Mouse (Mus musculus): ENCODE results near the gene Zfr. TPM values are rescaled to one million over a fixed set of nuclear protein-coding genes. Genes with fewer than 3 reads are reported as not detected.
"Not testable (repeated sequence)": the region's sequence is repeated elsewhere in the genome, so short reads cannot be mapped to it uniquely, and the experiment has no call there.

The Zfr gene
- polyA plus RNA-seq, 1 experiment from 2014 or later, result 122 TPM

DNA sequence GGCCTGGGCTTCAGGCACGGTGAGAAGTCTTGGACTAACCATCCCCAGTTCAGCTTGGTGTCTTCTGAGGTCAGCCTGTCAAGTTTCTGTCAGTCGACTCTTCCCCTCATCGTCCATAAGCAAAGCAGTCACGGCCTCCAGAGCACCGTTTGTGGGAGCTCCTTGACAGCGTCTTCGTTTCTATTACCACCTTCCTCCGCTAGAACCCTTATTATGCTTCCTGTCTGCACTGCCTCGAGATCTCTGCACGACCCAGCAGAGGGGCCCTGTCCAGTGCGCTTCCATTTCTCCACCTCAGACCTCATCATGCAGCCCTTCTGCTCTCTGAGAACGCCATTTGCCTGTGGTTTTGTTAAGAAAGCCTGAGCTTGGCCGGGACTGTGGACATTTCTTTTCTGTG lies 99.2 kb downstream of the Zfr start:
- Histone ChIP-seq H3K4me1 (peaks cover 64% of the 10 kb centered on the region), H3K9me3 (no peaks in the 10 kb centered on the region), H3K27me3 (ENCODE audit: insufficient read depth, poor library complexity, severe bottlenecking) (no peaks in the 10 kb centered on the region), H3K4me3 (no peak overlapping the region), H3K36me3 (no peaks in the 10 kb centered on the region), H3K27ac (no peak overlapping the region)
- 66% methylated on average over 13 of the region's 13 CpGs for WGBS
- DNase-seq (ENCODE audit: low spot score), result no peak

DNA sequence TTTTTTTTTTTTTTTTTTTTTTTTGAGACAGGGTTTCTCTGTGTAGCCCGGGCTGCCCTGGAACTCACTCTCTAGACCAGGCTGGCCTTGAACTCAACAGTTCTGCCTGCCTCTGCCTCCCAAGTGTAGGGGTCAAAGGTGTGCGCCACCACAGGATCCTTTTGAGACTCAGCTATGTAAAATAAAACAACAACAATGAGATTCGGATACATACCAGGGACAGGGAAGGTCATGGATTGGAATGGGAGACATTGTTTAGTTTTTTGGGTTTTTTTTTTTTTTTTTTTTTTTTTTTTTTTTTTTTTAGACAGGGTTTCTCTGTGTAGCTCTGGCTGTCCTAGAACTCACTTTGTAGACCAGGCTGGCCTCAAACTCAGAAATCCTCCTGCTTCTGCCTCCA lies 99.7 kb downstream of the Zfr start:
- not testable (repeated sequence) for H3K27me3 ChIP-seq (ENCODE audit: insufficient read depth, poor library complexity, severe bottlenecking); H3K36me3 ChIP-seq; H3K4me3 ChIP-seq; H3K9me3 ChIP-seq; DNase-seq (ENCODE audit: low spot score); H3K27ac ChIP-seq
- peaks cover 69% of the 10 kb centered on the region for H3K4me1 ChIP-seq
- 84% methylated on average over 3 of the region's 3 CpGs for WGBS

DNA sequence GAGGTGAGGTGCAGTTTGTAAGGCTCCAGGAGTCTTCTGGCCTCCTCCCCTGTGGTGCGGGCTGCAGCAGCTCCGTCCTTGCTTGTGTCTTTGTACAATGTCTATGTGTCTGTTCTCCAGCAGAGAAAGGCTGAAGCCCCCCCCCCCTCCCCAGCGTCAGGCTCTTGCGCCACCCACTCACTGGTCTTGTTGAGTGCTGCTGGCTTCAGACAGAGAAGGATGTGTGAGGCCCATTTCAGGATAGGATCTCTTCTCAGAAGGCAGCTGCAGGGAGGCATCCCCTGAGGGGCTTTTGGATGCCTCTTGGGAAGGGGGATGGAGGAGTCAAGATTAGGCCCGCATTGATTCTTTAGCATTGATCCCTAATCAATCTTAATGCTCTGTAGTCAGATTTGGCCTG lies 100.2 kb downstream of the Zfr start:
- peaks cover 73% of the 10 kb centered on the region for H3K4me1 ChIP-seq
- H3K9me3 ChIP-seq, result no peaks in the 10 kb centered on the region
- H3K27ac ChIP-seq, result peak overlapping the region; percentile 13; the same call in 1 of the 2 replicates
- no peaks in the 10 kb centered on the region for H3K27me3 ChIP-seq (ENCODE audit: insufficient read depth, poor library complexity, severe bottlenecking)
- no peak for DNase-seq (ENCODE audit: low spot score)
- 48% methylated on average over 5 of the region's 5 CpGs for WGBS
- no peaks in the 10 kb centered on the region for H3K36me3 ChIP-seq
- no peak overlapping the region for H3K4me3 ChIP-seq

DNA sequence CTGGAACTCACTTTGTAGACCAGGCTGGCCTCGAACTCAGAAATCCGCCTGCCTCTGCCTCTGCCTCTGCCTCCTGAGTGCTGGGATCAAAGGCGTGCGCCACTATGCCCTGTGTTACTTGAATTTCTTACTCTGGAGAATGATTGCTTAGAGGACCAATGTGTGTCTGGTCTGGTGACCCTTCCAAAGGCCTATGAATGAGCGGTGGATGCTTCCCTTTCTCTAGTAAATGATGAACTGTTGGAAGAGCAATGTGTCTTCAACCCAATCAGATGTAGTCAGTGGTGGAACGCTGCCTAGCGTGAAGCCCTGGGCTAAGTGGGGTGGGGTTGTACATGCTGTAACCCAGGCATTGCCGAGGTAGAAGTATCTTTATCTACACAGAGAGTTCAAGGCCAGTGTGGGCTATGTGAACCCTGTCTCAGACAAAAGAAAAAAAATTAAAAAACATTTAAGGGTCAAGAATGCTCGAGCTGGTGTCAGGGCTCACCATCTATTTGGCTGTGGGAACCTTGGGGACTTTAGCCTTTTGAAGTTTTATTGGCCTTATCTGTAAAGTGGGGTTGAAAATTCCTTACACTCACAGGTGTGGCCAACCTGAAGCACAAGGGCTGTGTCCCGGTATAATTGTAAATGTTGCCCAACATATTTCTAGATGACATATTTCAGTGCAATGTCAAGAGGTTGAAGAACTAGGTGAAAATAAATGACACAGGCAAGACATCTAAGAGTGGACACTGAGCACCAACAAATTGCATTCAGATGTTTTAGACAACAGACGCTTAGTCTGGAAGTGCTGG lies 101.2 kb downstream of the Zfr start:
- Histone ChIP-seq H3K27me3 (ENCODE audit: insufficient read depth, poor library complexity, severe bottlenecking) (no peaks in the 10 kb centered on the region), H3K4me3 (no peak overlapping the region), H3K36me3 (no peaks in the 10 kb centered on the region), H3K9me3 (no peaks in the 10 kb centered on the region), H3K27ac (no peak overlapping the region), H3K4me1 (peaks cover 67% of the 10 kb centered on the region)
- 90% methylated on average over 11 of the region's 11 CpGs for WGBS
- DNase-seq (ENCODE audit: low spot score), result no peak

DNA sequence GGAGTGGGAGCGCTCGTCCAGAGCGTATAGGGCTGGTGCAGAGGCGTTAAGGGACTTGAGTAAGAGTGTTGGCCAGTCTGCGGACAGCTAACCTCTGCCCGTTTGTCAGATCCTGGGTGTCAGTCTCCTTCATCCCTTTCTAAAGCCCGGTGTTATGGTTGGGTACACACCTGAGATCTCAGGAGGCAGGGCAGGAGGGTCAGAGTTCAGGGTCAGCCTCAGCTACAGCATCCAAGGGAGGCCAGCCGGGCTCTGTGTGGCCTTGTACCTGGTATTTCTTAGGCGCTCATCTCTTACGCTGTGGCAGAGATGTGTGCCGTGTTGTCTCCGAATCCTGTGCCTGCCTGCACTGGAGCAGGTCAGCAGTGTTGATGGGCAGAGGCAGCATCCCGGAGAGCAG lies 103.5 kb downstream of the Zfr start:
- Histone ChIP-seq H3K27me3 (ENCODE audit: insufficient read depth, poor library complexity, severe bottlenecking) (no peaks in the 10 kb centered on the region), H3K27ac (no peak overlapping the region; the same call in 1 of the 2 replicates), H3K4me3 (no peak overlapping the region), H3K36me3 (no peaks in the 10 kb centered on the region), H3K9me3 (no peaks in the 10 kb centered on the region), H3K4me1 (peaks cover 57% of the 10 kb centered on the region)
- WGBS, result 86% methylated on average over 13 of the region's 13 CpGs
- DNase-seq (ENCODE audit: low spot score), result no peak

DNA sequence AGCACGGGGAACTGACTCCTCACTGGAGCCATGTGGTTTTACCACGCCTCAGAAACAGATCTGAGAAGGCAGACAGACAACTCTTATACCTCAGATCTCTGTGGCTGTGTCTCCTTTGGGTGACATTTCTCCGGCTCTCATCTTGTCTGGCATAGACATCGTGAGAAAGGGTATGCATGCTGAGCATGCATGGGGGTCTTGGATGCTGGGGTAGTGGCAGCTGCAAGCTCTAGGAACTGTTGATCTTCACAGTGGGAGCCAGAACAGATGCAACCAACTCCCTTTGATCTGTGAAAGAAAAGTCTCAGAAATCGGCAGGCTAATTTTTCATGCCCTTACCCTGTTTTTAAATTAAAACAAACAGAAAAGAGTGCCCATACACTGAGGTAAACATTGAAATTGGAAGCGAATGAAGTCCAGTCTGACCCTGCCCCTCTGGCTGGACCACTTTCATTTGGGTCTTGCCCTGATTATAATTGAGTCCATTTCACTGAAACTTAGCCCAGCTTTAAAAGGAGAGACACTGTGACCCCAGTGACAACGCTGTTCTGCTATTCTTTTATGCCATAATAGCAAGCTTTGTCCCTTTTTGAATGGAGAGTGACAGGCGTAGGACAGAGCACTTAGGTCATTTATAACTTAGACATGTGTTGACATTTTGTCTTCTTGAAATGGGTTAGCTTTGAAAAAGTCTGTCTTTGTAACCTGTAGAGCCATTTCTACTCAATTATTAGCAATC lies 105.1 kb downstream of the Zfr start:
- H3K4me3 ChIP-seq, result no peak overlapping the region
- H3K27me3 ChIP-seq (ENCODE audit: insufficient read depth, poor library complexity, severe bottlenecking), result no peaks in the 10 kb centered on the region
- H3K36me3 ChIP-seq, result no peaks in the 10 kb centered on the region
- DNase-seq (ENCODE audit: low spot score), result no peak
- no peak overlapping the region for H3K27ac ChIP-seq
- peaks cover 54% of the 10 kb centered on the region for H3K4me1 ChIP-seq
- 49% methylated on average over 8 of the region's 8 CpGs for whole genome bisulfite sequencing
- no peaks in the 10 kb centered on the region for H3K9me3 ChIP-seq

DNA sequence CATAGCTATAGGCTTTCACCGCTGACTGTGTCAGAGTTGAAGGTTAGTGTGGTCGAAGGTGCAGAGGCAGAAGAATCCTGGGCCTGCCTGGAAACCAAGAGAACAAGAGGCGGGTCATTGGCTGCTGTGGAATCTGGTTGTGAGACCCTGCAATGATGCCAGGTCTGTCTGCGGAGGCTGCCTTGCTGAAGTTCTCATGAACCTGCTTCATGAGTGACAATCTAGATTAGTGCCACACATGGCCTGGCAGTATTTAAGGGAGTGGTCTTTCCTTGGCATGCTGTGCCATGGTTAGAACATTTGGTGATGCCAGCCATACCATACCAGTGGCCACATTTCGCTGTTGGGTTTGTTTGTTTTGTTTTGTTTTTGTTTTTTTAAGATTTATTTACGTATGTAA lies 105.8 kb downstream of the Zfr start:
- Histone ChIP-seq H3K27ac (no peak overlapping the region), H3K4me3 (no peak overlapping the region), H3K4me1 (peaks cover 55% of the 10 kb centered on the region), H3K27me3 (ENCODE audit: insufficient read depth, poor library complexity, severe bottlenecking) (no peaks in the 10 kb centered on the region), H3K9me3 (no peaks in the 10 kb centered on the region), H3K36me3 (no peaks in the 10 kb centered on the region)
- WGBS, result 80% methylated on average over 6 of the region's 6 CpGs
- DNase-seq (ENCODE audit: low spot score), result no peak

DNA sequence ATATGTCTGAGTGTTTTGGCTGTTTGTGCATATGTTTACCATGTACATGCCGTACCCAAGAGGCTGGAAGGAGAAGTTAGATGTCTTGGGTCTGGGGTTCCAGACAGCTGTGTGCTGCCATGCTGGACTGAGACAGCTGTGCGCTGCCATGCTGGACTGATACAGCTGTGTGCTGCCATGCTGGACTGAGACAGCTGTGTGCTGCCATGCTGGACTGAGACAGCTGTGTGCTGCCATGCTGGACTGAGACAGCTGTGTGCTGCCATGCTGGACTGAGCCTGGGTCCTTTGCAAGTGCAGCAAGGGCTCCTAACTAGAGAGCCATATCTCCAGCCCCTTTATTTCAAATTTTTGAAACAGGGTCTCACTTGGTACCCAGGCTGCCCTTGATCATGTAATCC lies 106.6 kb downstream of the Zfr start:
- no peak for DNase-seq (ENCODE audit: low spot score)
- Histone ChIP-seq H3K9me3 (no peaks in the 10 kb centered on the region), H3K27ac (no peak overlapping the region), H3K4me1 (peaks cover 62% of the 10 kb centered on the region), H3K27me3 (ENCODE audit: insufficient read depth, poor library complexity, severe bottlenecking) (no peaks in the 10 kb centered on the region), H3K36me3 (no peaks in the 10 kb centered on the region), H3K4me3 (no peak overlapping the region)
- 96% methylated on average over 2 of the region's 2 CpGs for WGBS

DNA sequence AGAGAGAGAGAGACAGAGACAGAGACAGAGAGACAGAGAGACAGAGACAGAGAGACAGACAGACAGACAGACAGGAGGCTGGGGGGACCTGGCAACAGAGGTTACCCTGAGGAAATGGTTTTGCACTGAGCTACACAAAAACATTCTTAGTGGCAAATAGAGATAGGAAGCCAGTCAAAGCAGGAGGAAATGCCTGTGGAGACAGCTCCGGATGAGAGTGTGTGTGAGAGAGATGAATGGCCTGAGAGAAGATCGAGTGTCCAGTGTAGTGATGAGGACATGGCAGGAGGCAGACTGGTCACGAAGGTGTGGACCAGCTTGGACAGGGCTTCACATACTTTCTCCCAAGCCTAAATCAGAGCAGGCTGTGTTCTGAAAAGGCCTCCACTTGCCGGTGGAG lies 107.4 kb downstream of the Zfr start:
- Histone ChIP-seq H3K27me3 (ENCODE audit: insufficient read depth, poor library complexity, severe bottlenecking) (no peaks in the 10 kb centered on the region), H3K36me3 (no peaks in the 10 kb centered on the region), H3K27ac (peak overlapping the region; percentile 25; the same call in 1 of the 2 replicates), H3K9me3 (no peaks in the 10 kb centered on the region), H3K4me1 (peaks cover 61% of the 10 kb centered on the region), H3K4me3 (no peak overlapping the region)
- no peak for DNase-seq (ENCODE audit: low spot score)
- WGBS, result 40% methylated on average over 4 of the region's 4 CpGs

DNA sequence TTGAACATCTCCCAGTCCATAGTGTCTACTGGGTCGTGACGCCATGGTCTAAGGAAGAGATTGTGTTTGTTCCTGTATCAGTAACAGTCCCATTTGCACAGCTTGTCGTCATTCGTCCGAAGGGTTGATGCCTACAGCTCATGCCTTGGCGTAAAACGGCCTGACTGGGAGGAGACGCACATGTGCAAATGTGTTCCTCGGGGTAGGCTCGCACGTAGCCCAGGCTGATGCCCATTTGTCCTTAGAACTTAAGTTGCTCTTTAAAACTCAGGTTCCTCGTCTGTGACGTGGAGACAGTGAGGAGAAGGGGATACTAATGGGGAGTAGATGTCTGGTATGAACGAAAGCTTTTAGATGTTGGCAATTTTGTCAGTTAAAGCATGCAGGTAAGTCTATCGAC lies 109.3 kb downstream of the Zfr start:
- Histone ChIP-seq H3K27ac (no peak overlapping the region), H3K36me3 (peaks cover 2% of the 10 kb centered on the region; the same call in 1 of the 2 replicates), H3K27me3 (ENCODE audit: insufficient read depth, poor library complexity, severe bottlenecking) (no peaks in the 10 kb centered on the region), H3K4me3 (no peak overlapping the region), H3K4me1 (peaks cover 60% of the 10 kb centered on the region), H3K9me3 (no peaks in the 10 kb centered on the region)
- DNase-seq (ENCODE audit: low spot score), result no peak
- 94% methylated on average over 15 of the region's 15 CpGs for WGBS

DNA sequence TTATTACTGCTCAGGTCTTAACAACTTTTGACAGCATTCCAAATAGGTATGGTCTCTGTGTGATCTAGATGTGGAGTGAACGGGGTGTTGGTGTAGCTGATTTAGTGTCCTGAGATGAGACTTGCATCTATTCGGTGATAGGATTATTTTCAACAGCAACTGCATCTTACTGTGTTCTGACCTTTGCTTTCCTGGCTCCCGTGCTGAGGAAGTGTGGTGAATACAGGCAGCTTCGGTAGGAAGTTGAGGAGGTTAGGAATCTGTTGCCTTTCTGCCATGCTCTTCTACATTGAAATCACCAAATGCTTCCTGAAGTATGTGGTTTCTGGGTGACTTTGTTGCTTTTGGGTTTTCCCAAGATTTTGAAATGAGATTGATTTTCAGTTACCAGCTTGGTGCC lies 109.7 kb downstream of the Zfr start:
- Histone ChIP-seq H3K4me3 (no peak overlapping the region), H3K36me3 (peaks cover 3% of the 10 kb centered on the region; the same call in 1 of the 2 replicates), H3K27me3 (ENCODE audit: insufficient read depth, poor library complexity, severe bottlenecking) (no peaks in the 10 kb centered on the region), H3K27ac (no peak overlapping the region), H3K9me3 (no peaks in the 10 kb centered on the region), H3K4me1 (peaks cover 61% of the 10 kb centered on the region)
- DNase-seq (ENCODE audit: low spot score), result no peak
- WGBS, result 71% methylated on average over 4 of the region's 4 CpGs

DNA sequence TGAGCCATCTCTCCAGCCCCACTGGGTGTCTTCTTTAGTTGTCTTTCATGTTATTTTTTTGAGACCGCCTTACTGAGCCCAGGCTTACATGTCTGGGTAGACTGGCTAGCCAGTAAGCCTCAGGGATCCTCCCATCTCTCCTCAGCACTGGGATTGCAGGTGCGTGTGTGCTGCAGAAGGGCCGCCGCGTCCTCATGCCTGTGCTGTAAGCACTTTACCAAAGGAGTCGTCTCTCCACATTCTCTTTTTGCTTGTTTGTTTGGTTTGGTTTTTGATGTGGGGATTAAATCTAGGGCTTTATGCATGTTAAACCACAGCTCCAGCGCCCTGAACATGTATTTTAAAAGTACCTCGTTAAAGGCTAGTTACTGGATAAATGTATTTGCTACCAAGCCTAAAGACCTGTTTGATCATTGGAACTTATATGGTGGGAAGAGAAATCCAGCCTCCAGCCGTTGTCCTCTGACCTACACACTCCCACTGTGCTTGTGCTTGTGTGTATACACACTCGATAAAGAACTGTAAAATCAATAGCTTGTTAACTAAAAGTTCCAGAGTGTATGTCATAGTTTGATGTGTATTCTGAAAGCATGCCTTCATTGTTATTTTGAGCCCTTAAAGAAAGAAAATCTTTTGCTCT lies 112.1 kb downstream of the Zfr start:
- Histone ChIP-seq H3K27me3 (ENCODE audit: insufficient read depth, poor library complexity, severe bottlenecking) (no peaks in the 10 kb centered on the region), H3K27ac (peak overlapping the region; percentile 86; the same call in 1 of the 2 replicates), H3K36me3 (peaks cover 24% of the 10 kb centered on the region), H3K9me3 (no peaks in the 10 kb centered on the region), H3K4me3 (no peak overlapping the region), H3K4me1 (peaks cover 68% of the 10 kb centered on the region)
- no peak for DNase-seq (ENCODE audit: low spot score)
- WGBS, result 78% methylated on average over 10 of the region's 10 CpGs
